Mouse (Mus musculus) liver, embryonic 15.5 days (tissue): ENCODE results near the gene Fam189b. TPM values are rescaled to one million over a fixed set of nuclear protein-coding genes. Genes with fewer than 3 reads are reported as not detected.
A peak's percentile ranks its signal among the peaks of the same experiment; 100 is the strongest.

ENCODE experiments used
- ATAC-seq: fragments of 200-750 bp; cut with Nextera tagmentation; 2 replicates; pipeline ENCODE4 v1.8.0; 2017; ENCODE audit warnings: moderate number of reproducible peaks, mild to moderate bottlenecking, moderate library complexity; ENCODE audit not compliant: insufficient read depth
- H3K27ac ChIP-seq: fragments of 300-500 bp; sonication (generic); replicated peaks from 2 replicates; pipeline ENCODE4 v1.5.1; 2015; ENCODE audit warnings: mild to moderate bottlenecking, inconsistent platforms
- H3K27me3 ChIP-seq: fragments of 300-500 bp; sonication (generic); 2 replicates; pipeline ENCODE4 v1.6.1; 2015; ENCODE audit warnings: mild to moderate bottlenecking, inconsistent platforms
- H3K36me3 ChIP-seq: fragments of 300-500 bp; sonication (generic); replicated peaks from 2 replicates; pipeline ENCODE4 v1.6.1; 2015; ENCODE audit warnings: moderate library complexity, mild to moderate bottlenecking, inconsistent platforms
- H3K4me1 ChIP-seq: fragments of 300-500 bp; sonication (generic); replicated peaks from 2 replicates; pipeline ENCODE4 v1.6.1; 2015; ENCODE audit warnings: inconsistent platforms
- H3K4me2 ChIP-seq: fragments of 300-500 bp; sonication (generic); 2 replicates; pipeline ENCODE4 v1.6.1; 2015; ENCODE audit warnings: moderate library complexity, mild to moderate bottlenecking, inconsistent platforms
- H3K4me3 ChIP-seq: fragments of 300-500 bp; sonication (generic); replicated peaks from 2 replicates; pipeline ENCODE4 v1.5.1; 2015; ENCODE audit warnings: mild to moderate bottlenecking, inconsistent platforms
- H3K9ac ChIP-seq: fragments of 300-500 bp; sonication (generic); 2 replicates; pipeline ENCODE4 v1.6.1; 2015; ENCODE audit warnings: moderate library complexity, mild to moderate bottlenecking, inconsistent platforms
- H3K9me3 ChIP-seq: fragments of 300-500 bp; sonication (generic); replicated peaks from 2 replicates; pipeline ENCODE4 v1.6.1; 2016; ENCODE audit warnings: inconsistent platforms
- WGBS: fragments of 180-500 bp; shearing (Covaris S2); methylation state at CpG from one replicate; pipeline ENCODE4 v1.1.7; 2015; ENCODE audit warnings: mixed read lengths; ENCODE audit not compliant: insufficient replicate concordance; 5-methylcytosine and 5-hydroxymethylcytosine counted together
- polyA plus RNA-seq: library from polyadenylated mRNA; unstranded; fragments of >200 nt; fragmentation: Nextera tagmentation; extraction: Ambion mirVana; gene quantifications from 2 replicates; pipeline ENCODE4 v1.2.1, GENCODE M21; 2015

The Fam189b gene
- 2.4 and 2.9 TPM in 2 replicates for polyA plus RNA-seq

DNA sequence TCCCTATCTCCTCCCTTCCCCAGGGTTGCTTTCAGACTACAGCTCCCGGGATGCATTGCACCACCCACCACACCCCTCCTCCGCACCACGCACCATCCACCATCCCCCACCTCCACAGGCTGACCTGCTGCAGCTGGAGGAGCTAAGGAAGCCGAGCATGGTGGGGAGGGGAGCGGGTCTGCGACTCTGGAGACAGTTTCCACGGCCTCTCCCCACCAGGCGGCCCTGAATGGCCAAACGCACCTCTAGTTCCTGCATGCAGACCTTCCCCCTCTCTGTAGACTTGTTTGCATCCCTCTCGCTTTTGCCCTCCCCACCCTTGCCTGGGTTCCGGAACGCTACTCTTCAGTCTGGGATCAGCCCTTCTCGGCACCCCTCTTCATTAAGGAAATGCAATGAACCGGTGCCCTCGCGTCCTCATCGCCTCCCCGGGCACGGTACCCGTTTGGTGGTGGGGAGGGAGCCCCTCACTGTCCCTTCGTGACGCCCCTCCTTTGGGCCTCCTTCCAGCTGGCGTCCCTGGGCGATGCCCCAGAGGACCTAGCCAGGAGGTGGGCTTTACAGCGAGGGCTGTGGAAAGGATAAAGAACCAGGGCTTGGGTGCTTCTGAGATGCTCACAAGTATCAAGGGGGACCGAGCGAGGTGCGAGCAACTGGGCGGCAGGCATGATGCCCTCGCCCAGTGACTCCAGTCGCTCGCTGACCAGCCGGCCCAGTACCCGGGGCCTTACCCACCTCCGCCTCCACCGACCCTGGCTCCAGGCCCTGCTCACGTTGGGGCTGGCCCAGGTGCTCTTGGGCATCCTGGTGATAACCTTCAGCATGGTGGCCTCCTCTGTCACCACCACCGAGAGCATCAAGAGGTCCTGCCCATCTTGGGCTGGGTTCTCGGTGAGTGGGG is at the start of gene Fam189b:
Gene Fam189b (plus strand): TSS at position 86 of the 901 bp plus-strand sequence.
- Histone ChIP-seq H3K36me3 (peaks cover 41% of the 10 kb centered on the region), H3K9ac (peak within 1 kb of the TSS; percentile 57), H3K4me2 (peak within 1 kb of the TSS; percentile 93), H3K4me3 (peak within 1 kb of the TSS; percentile 63), H3K27me3 (0 out of 2 replicates have a peak, but pooled peaks cover 2% of the 10 kb centered on the region), H3K27ac (peak within 1 kb of the TSS; percentile 66; the same call in 1 of the 2 replicates), H3K9me3 (no peaks in the 10 kb centered on the region), H3K4me1 (peaks cover 47% of the 10 kb centered on the region)
- WGBS = 16% methylated on average over 39 of the region's 39 CpGs
- peak; percentile 85 for ATAC-seq

DNA sequence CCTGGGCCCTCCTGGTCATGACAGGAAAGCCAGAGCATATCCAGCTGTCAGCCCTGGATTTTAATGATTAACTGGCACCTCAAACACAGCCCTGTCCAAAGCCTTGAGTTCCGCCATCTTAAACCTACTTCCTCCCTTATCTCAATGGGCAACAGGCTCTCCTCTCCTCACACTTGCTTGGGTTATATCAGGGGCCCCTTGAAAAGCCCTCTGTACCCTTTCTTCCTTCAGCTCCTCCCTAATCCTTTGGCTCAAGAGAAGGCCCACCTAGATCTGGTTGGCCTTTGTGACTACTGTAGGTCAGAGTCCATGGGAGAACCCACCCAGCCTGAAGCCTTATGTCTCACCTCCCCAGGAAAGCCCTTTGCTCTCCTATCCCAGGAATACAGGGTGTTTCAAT is 49.2 kb upstream of the Fam189b start:
- H3K27ac ChIP-seq = peak overlapping the region; percentile 90
- WGBS = 7% methylated on average over 1 of the region's 1 CpGs
- H3K4me2 ChIP-seq = peak overlapping the region; percentile 74
- peak overlapping the region; percentile 54 for H3K9ac ChIP-seq
- no peak overlapping the region for H3K4me3 ChIP-seq
- H3K27me3 ChIP-seq = no peaks in the 10 kb centered on the region
- peaks cover 91% of the 10 kb centered on the region for H3K4me1 ChIP-seq
- no peaks in the 10 kb centered on the region for H3K9me3 ChIP-seq
- peaks cover 3% of the 10 kb centered on the region; the same call in 1 of the 2 replicates for H3K36me3 ChIP-seq
- 0 out of 2 replicates have a peak, but pooled peaks have one; percentile 4 for ATAC-seq

DNA sequence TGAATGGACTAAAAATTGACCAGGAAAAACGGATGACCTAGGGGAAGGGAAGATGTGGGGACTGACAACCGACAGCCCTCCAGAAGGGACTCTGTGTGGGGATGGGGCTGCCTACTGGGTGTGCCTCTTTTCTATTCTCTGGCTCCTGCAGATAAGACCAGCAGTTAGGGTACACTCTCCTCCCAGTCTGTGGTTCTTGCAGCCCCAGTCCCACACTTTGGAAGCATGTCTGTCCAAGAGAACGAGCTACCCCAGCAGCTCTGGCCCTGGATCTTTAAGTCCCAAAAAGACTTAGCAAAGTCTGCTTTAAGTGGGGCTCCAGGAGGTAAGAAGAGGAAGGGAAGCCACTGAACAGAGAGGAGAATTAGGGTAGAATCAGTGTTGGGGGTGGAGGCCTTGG is 47.0 kb upstream of the Fam189b start, which contains the start of gene Pklr:
Gene Pklr (plus strand): TSS at position 185 of the 400 bp plus-strand sequence.
- 10% methylated on average over 3 of the region's 3 CpGs for WGBS
- H3K9ac ChIP-seq = peak within 1 kb of the TSS; percentile 69
- H3K27ac ChIP-seq = peak within 1 kb of the TSS; percentile 90
- H3K9me3 ChIP-seq = no peaks in the 10 kb centered on the region
- peak; percentile 58 for ATAC-seq
- H3K36me3 ChIP-seq = peaks cover 23% of the 10 kb centered on the region
- H3K4me2 ChIP-seq = peak within 1 kb of the TSS; percentile 75
- peak within 1 kb of the TSS; percentile 70 for H3K4me3 ChIP-seq
- peaks cover 91% of the 10 kb centered on the region for H3K4me1 ChIP-seq
- H3K27me3 ChIP-seq = no peaks in the 10 kb centered on the region

DNA sequence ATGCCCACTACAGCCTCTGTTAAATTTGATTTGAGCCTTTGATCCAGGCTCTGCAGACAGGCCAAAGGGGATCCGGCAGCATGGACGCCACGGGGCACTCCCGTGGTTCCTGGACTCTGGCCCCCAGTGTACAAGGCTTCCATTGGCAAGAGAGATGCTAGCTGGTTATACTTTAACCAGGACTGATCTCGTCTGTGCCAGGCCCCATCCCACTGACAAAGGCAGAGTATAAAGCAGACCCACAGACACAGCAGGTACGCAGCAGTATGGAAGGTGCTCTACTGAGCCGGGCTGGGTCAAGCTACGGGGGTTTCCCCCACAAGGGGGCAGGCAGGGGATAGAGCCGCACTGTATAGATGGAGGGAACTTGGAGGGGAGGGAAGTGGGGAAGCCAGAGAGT is 46.6 kb upstream of the Fam189b start:
- H3K27me3 ChIP-seq = no peaks in the 10 kb centered on the region
- H3K36me3 ChIP-seq = peaks cover 27% of the 10 kb centered on the region
- ATAC-seq = peak; percentile 56
- H3K4me1 ChIP-seq = peaks cover 93% of the 10 kb centered on the region
- no peaks in the 10 kb centered on the region for H3K9me3 ChIP-seq
- peak overlapping the region; percentile 75 for H3K4me2 ChIP-seq
- peak overlapping the region; percentile 90 for H3K27ac ChIP-seq
- WGBS = 5% methylated on average over 9 of the region's 9 CpGs
- H3K9ac ChIP-seq = peak overlapping the region; percentile 69
- peak overlapping the region; percentile 70 for H3K4me3 ChIP-seq

GRCm38 (mm10) chr3:89144821-89145220 is 38.1 kb upstream of the Fam189b start:
- peaks cover 67% of the 10 kb centered on the region for H3K36me3 ChIP-seq
- ATAC-seq = no peak
- WGBS = 77% methylated on average over 10 of the region's 10 CpGs
- no peak overlapping the region for H3K9ac ChIP-seq
- no peak overlapping the region for H3K4me3 ChIP-seq
- peaks cover 95% of the 10 kb centered on the region for H3K4me1 ChIP-seq
- no peaks in the 10 kb centered on the region for H3K9me3 ChIP-seq
- H3K4me2 ChIP-seq = no peak overlapping the region
- peaks cover 17% of the 10 kb centered on the region; the same call in 1 of the 2 replicates for H3K27me3 ChIP-seq
- peak overlapping the region; percentile 45; the same call in 1 of the 2 replicates for H3K27ac ChIP-seq

DNA sequence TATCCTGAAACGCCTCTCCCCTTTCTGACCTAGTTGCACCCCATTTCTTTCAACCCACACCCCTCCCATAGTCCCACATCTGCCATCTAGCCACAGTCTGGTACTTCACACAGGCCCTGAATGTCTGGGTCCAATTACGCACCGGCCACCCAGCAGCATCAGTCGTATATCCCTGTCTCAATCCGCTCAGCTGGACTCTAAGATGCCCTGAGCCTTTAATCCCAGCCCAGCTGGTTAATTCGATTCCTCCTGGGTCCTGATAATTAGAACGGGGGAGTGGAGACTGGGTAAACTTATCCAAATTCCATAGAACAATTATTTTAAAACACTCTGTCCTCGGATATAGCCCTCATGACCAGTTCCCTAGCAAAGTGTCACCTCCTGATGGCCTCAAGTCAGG is 37.4 kb upstream of the Fam189b start:
- Histone ChIP-seq H3K27me3 (peaks cover 25% of the 10 kb centered on the region), H3K4me2 (no peak overlapping the region), H3K27ac (peak overlapping the region; percentile 45; the same call in 1 of the 2 replicates), H3K4me3 (no peak overlapping the region), H3K9me3 (no peaks in the 10 kb centered on the region), H3K36me3 (peaks cover 59% of the 10 kb centered on the region), H3K4me1 (peaks cover 91% of the 10 kb centered on the region), H3K9ac (no peak overlapping the region)
- no peak for ATAC-seq
- WGBS = 76% methylated on average over 8 of the region's 8 CpGs

- peaks cover 34% of the 10 kb centered on the region for H3K27me3 ChIP-seq
- peak overlapping the region; percentile 80 for H3K27ac ChIP-seq
- H3K9me3 ChIP-seq = no peaks in the 10 kb centered on the region
- ATAC-seq = peak; percentile 88
- peak overlapping the region; percentile 85 for H3K4me2 ChIP-seq
- H3K36me3 ChIP-seq = peaks cover 41% of the 10 kb centered on the region
- 17% methylated on average over 26 of the region's 26 CpGs for WGBS
- H3K9ac ChIP-seq = peak overlapping the region; percentile 44; the same call in 1 of the 2 replicates
- peak overlapping the region; percentile 49 for H3K4me3 ChIP-seq
- H3K4me1 ChIP-seq = peaks cover 86% of the 10 kb centered on the region
These were observed 35.6 kb upstream of the Fam189b start for GRCm38 (mm10) chr3:89147101-89147978.

DNA sequence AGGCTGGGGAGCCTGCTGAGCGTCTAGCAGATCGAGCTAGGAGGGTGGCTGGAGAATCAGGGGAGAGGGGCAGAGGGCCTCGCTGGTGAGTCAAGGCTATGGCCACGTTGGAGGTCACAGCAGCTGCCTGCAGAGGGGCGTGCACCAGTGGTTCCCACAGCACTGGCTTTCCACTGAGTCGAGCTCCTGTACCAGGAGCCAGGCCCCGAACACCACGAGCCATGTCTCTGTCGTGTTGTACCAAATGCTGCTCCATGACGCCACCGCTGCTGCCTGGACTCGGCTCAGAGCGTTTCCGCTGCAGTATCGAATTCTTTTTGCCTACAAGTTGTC is 35.0 kb upstream of the Fam189b start:
- Histone ChIP-seq H3K4me2 (peak overlapping the region; percentile 85), H3K4me3 (peak overlapping the region; percentile 49), H3K9ac (peak overlapping the region; percentile 44; the same call in 1 of the 2 replicates), H3K27me3 (peaks cover 40% of the 10 kb centered on the region), H3K27ac (peak overlapping the region; percentile 80), H3K4me1 (peaks cover 84% of the 10 kb centered on the region), H3K9me3 (no peaks in the 10 kb centered on the region), H3K36me3 (peaks cover 35% of the 10 kb centered on the region)
- WGBS = 15% methylated on average over 15 of the region's 15 CpGs
- ATAC-seq = peak; percentile 42; the same call in 1 of the 2 replicates

DNA sequence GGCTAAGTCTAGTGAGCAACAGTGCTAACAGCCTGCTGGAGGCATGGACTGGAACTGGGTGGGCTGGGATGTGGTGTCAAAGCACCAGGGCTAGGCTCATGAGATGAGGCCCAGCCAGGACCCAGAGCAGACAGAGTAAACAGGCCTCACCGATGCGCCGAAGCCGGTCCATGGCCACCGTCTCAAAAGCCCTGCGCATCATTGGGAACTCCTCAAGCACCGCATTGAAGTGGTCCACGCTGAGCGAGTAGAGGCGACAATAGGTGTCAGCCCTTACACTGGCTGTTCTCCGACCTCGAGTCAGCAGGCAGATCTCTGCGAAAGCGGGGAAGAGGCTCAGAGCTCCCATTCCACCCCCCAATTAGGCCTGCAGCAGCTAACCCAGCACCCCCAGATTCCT is 34.4 kb upstream of the Fam189b start:
- Histone ChIP-seq H3K27me3 (peaks cover 44% of the 10 kb centered on the region), H3K36me3 (peaks cover 29% of the 10 kb centered on the region), H3K9me3 (no peaks in the 10 kb centered on the region), H3K4me1 (peaks cover 79% of the 10 kb centered on the region), H3K4me2 (peak overlapping the region; percentile 85), H3K9ac (no peak overlapping the region), H3K4me3 (no peak overlapping the region), H3K27ac (peak overlapping the region; percentile 80; the same call in 1 of the 2 replicates)
- no peak for ATAC-seq
- 76% methylated on average over 14 of the region's 14 CpGs for WGBS

- Histone ChIP-seq H3K9me3 (no peaks in the 10 kb centered on the region), H3K27me3 (peaks cover 51% of the 10 kb centered on the region), H3K36me3 (no peaks in the 10 kb centered on the region), H3K4me1 (peaks cover 46% of the 10 kb centered on the region), H3K9ac (no peak overlapping the region), H3K4me2 (0 out of 2 replicates have a peak overlapping the region, but pooled peaks have one; percentile 0), H3K27ac (no peak overlapping the region), H3K4me3 (no peak overlapping the region)
- WGBS = 35% methylated on average over 17 of the region's 17 CpGs
- ATAC-seq = 0 out of 2 replicates have a peak, but pooled peaks have one; percentile 4
These were observed 30.7 kb upstream of the Fam189b start for GRCm38 (mm10) chr3:89152084-89152835.
